In the genomic region with DNA sequence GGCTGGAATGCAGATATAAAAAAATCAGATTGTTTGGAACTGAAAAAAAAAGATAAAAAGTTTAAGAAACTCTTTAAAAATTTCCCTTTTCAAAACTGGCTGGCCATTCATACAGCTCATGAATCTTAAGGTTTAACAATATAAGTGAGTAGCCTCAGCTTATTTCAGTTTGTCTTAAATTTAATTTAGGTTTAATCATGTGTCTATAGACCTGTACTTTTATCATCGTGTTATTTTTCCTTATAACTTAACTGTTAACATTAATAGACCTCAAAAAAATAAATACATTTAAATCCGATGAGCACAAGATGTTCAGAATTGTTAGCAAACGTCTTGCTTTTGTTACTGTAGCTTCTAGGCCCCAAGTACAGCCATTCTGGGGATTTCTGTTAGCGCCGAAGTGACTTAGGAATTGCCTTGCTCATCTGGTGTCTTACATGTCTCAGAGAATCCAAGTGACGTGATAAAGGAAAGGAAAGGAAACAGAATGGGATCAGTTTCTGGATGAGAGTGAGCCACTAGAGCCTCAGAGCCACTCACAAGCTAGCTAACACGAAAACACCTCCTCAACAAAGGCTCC, we compare ENCODE assay signal across 20 mouse cellular contexts. TPM values are rescaled to one million over a fixed set of nuclear protein-coding genes. Genes with fewer than 3 reads are reported as not detected.
DNase-seq lines count a peak whose midpoint lies in the region; ATAC-seq and TF ChIP-seq lines count a peak whose summit lies in the region.
"Not testable (repeated sequence)": the region's sequence is repeated elsewhere in the genome, so short reads cannot be mapped to it uniquely, and the experiment has no call there.
"Had no signal": no experiment of that assay in that cellular context is flagged by ENCODE, and none has a peak within 500 bp of the region (broad histone marks: within the 10 kb centered on the region; RNA-seq: fewer than 3 reads in every experiment).

No protein-coding gene starts in this region.

- not testable (repeated sequence) for H3K27me3 ChIP-seq in heart, embryonic 11.5 days (ENCODE audit: control insufficient read depth, insufficient read depth, low read length); heart, embryonic 15.5 days; hindbrain, embryonic 12.5 days; hindbrain, postnatal 0 days (ENCODE audit: insufficient read depth, low read length); stomach, embryonic 14.5 days (ENCODE audit: control insufficient read depth, insufficient read depth, low read length)

- not testable (repeated sequence) for TF ChIP-seq CTCF in hindbrain, postnatal 0 days (IDR thresholded peaks at IDR 0.05; ENCODE audit: low read depth)

- H3K9me3 ChIP-seq in heart, embryonic 11.5 days (replicated peaks; ENCODE audit: control insufficient read depth, low read length); heart, embryonic 15.5 days (replicated peaks); stomach, embryonic 14.5 days (ENCODE audit: control insufficient read depth, low read depth, low read length): not testable (repeated sequence)
- H3K9me3 ChIP-seq in hindbrain, embryonic 12.5 days (replicated peaks), result peaks cover 26% of the 10 kb centered on the region
- H3K9me3 ChIP-seq in hindbrain, postnatal 0 days (ENCODE audit: low read length), result peaks cover 11% of the 10 kb centered on the region; the same call in 1 of the 2 replicates

- H3K9ac ChIP-seq in heart, embryonic 11.5 days (ENCODE audit: low read depth, low read length); heart, embryonic 15.5 days; hindbrain, embryonic 12.5 days; hindbrain, postnatal 0 days (replicated peaks; ENCODE audit: low read length); stomach, embryonic 14.5 days (replicated peaks; ENCODE audit: low read depth, low read length): not testable (repeated sequence)

- not testable (repeated sequence) for H3K36me3 ChIP-seq in heart, embryonic 11.5 days (ENCODE audit: control insufficient read depth, insufficient read depth, low read length); heart, embryonic 15.5 days; hindbrain, embryonic 12.5 days; hindbrain, postnatal 0 days (ENCODE audit: insufficient read depth, low read length); stomach, embryonic 14.5 days (ENCODE audit: control insufficient read depth, insufficient read depth, low read length)

- not testable (repeated sequence) for H3K27ac ChIP-seq in heart, embryonic 11.5 days (ENCODE audit: low read depth, low read length); heart, embryonic 15.5 days; hindbrain, embryonic 12.5 days; hindbrain, postnatal 0 days; stomach, embryonic 14.5 days (ENCODE audit: low read length)

- 72% methylated on average over 6 of the region's 7 CpGs for WGBS in heart, embryonic 11.5 days (ENCODE audit: insufficient replicate concordance)
- WGBS in heart, embryonic 15.5 days, result 57% methylated on average over 7 of the region's 7 CpGs
- WGBS in hindbrain, embryonic 12.5 days, result 68% methylated on average over 7 of the region's 7 CpGs
- WGBS in hindbrain, postnatal 0 days, result 76% methylated on average over 6 of the region's 7 CpGs
- 74% methylated on average over 6 of the region's 7 CpGs for WGBS in stomach, embryonic 14.5 days

- not testable (repeated sequence) for H3K4me2 ChIP-seq in heart, embryonic 11.5 days; heart, embryonic 15.5 days; hindbrain, embryonic 12.5 days (replicated peaks); hindbrain, postnatal 0 days (ENCODE audit: low read depth, low read length); stomach, embryonic 14.5 days (replicated peaks; ENCODE audit: low read depth, low read length)

- not testable (repeated sequence) for DNase-seq in hindbrain, postnatal 0 days (ENCODE audit: low spot score)

- peak; percentile 67 for ATAC-seq in heart, embryonic 11.5 days (replicated peaks; ENCODE audit: insufficient number of reproducible peaks, low FRiP score, low TSS enrichment)
- peak; percentile 39; the same call in 1 of the 2 replicates for ATAC-seq in heart, embryonic 15.5 days (replicated peaks; ENCODE audit: insufficient number of reproducible peaks, insufficient read depth, low FRiP score, low read depth)
- ATAC-seq in hindbrain, embryonic 12.5 days (ENCODE audit: low FRiP score), result 0 out of 2 replicates have a peak, but pooled peaks have one; percentile 38
- 0 out of 2 replicates have a peak, but pooled peaks have one; percentile 27 for ATAC-seq in hindbrain, postnatal 0 days
- ATAC-seq in stomach, embryonic 14.5 days (ENCODE audit: insufficient number of reproducible peaks, insufficient read depth, low FRiP score, low read depth), result peak; percentile 58; the same call in 1 of the 2 replicates

- not testable (repeated sequence) for H3K4me3 ChIP-seq in heart, embryonic 11.5 days (ENCODE audit: low read depth, low read length); heart, embryonic 15.5 days; hindbrain, embryonic 12.5 days; hindbrain, postnatal 0 days (ENCODE audit: low read length); stomach, embryonic 14.5 days (ENCODE audit: low read depth, low read length)

- H3K4me1 ChIP-seq in heart, embryonic 11.5 days (ENCODE audit: control insufficient read depth, insufficient read depth, low read length); heart, embryonic 15.5 days (replicated peaks); hindbrain, embryonic 12.5 days; hindbrain, postnatal 0 days (ENCODE audit: insufficient read depth, low read length); stomach, embryonic 14.5 days (ENCODE audit: control insufficient read depth, insufficient read depth, low read length): not testable (repeated sequence)

RNA-seq across cellular contexts. Expression of a gene that starts 18.0 kb away (rescaled TPM):
- polyA plus RNA-seq in heart, embryonic 11.5 days (2014; fragmentation: Nextera tagmentation; extraction: Ambion mirVana), result not detected in 2 replicates
- polyA plus RNA-seq in heart, embryonic 15.5 days (2015; fragmentation: Nextera tagmentation; extraction: Ambion mirVana), result not detected in 2 replicates
- polyA plus RNA-seq in hindbrain, embryonic 12.5 days (2016; fragmentation: Nextera tagmentation; extraction: Ambion mirVana), result not detected in 2 replicates
- not detected in 2 replicates for total RNA-seq in hindbrain, postnatal 0 days (2014; rRNA removed)
- not detected in 2 replicates for polyA plus RNA-seq in hindbrain, postnatal 0 days (2015; fragmentation: Nextera tagmentation; extraction: Ambion mirVana)
- not detected in 2 replicates for polyA plus RNA-seq in stomach, embryonic 14.5 days (2014; fragmentation: Nextera tagmentation; extraction: Ambion mirVana)
- total RNA-seq: adrenal gland, adult 2 months; adrenal gland, postnatal 10 days; adrenal gland, postnatal 25 days; adrenal gland, postnatal 4 days; common myeloid progenitor, adult 5-6 weeks; ES-E14; forebrain, postnatal 0 days; MEL had no signal
- polyA plus RNA-seq: adrenal gland, adult 2 months; brain, embryonic 14.5 days; embryonic facial prominence, embryonic 11.5 days; embryonic facial prominence, embryonic 14.5 days; forebrain, embryonic 11.5 days; forebrain, embryonic 13.5 days; forebrain, embryonic 15.5 days; forebrain, postnatal 0 days had no signal

RNA-seq across cellular contexts. Expression of a gene that starts 36.0 kb away (rescaled TPM):
- polyA plus RNA-seq in heart, embryonic 11.5 days (2014; fragmentation: Nextera tagmentation; extraction: Ambion mirVana), result not detected in 2 replicates
- 0.19 TPM in 1 of 2 replicates, not detected in the other for polyA plus RNA-seq in heart, embryonic 15.5 days (2015; fragmentation: Nextera tagmentation; extraction: Ambion mirVana)
- not detected in 2 replicates for polyA plus RNA-seq in hindbrain, embryonic 12.5 days (2016; fragmentation: Nextera tagmentation; extraction: Ambion mirVana)
- not detected in 2 replicates for total RNA-seq in hindbrain, postnatal 0 days (2014; rRNA removed)
- polyA plus RNA-seq in hindbrain, postnatal 0 days (2015; fragmentation: Nextera tagmentation; extraction: Ambion mirVana), result not detected in 2 replicates
- polyA plus RNA-seq in stomach, embryonic 14.5 days (2014; fragmentation: Nextera tagmentation; extraction: Ambion mirVana), result not detected in 2 replicates
- total RNA-seq: adrenal gland, adult 2 months; adrenal gland, postnatal 10 days; adrenal gland, postnatal 25 days; adrenal gland, postnatal 4 days; common myeloid progenitor, adult 5-6 weeks; ES-E14; forebrain, postnatal 0 days; MEL had no signal
- polyA plus RNA-seq: adrenal gland, adult 2 months; brain, embryonic 14.5 days; C2C12; embryonic facial prominence, embryonic 11.5 days; embryonic facial prominence, embryonic 14.5 days; forebrain, embryonic 11.5 days; forebrain, embryonic 13.5 days; forebrain, embryonic 15.5 days; forebrain, postnatal 0 days had no signal

RNA-seq across cellular contexts. Expression of a gene that starts 58.5 kb away (rescaled TPM):
- polyA plus RNA-seq in heart, embryonic 11.5 days (2014; fragmentation: Nextera tagmentation; extraction: Ambion mirVana), result not detected in 2 replicates
- not detected in 2 replicates for polyA plus RNA-seq in heart, embryonic 15.5 days (2015; fragmentation: Nextera tagmentation; extraction: Ambion mirVana)
- polyA plus RNA-seq in hindbrain, embryonic 12.5 days (2016; fragmentation: Nextera tagmentation; extraction: Ambion mirVana), result not detected in 2 replicates
- total RNA-seq in hindbrain, postnatal 0 days (2014; rRNA removed), result not detected in 2 replicates
- polyA plus RNA-seq in hindbrain, postnatal 0 days (2015; fragmentation: Nextera tagmentation; extraction: Ambion mirVana), result not detected in 2 replicates
- polyA plus RNA-seq in stomach, embryonic 14.5 days (2014; fragmentation: Nextera tagmentation; extraction: Ambion mirVana), result not detected in 2 replicates
- total RNA-seq: adrenal gland, adult 2 months; adrenal gland, postnatal 10 days; adrenal gland, postnatal 25 days; adrenal gland, postnatal 4 days; common myeloid progenitor, adult 5-6 weeks; forebrain, postnatal 0 days; MEL had no signal
- polyA plus RNA-seq: adrenal gland, adult 2 months; brain, embryonic 14.5 days; C2C12; embryonic facial prominence, embryonic 11.5 days; embryonic facial prominence, embryonic 14.5 days; forebrain, embryonic 11.5 days; forebrain, embryonic 13.5 days; forebrain, embryonic 15.5 days; forebrain, postnatal 0 days had no signal
